Mouse (Mus musculus): Measurements from ENCODE around the gene Rassf10. TPM values are rescaled to one million over a fixed set of nuclear protein-coding genes. Genes with fewer than 3 reads are reported as not detected.
A peak's percentile ranks its signal among the peaks of the same experiment; 100 is the strongest.
"Not testable (repeated sequence)": the region's sequence is repeated elsewhere in the genome, so short reads cannot be mapped to it uniquely, and the experiment has no call there.

Gene Rassf10
- polyA plus RNA-seq, 1 experiment: 0.79 TPM

DNA sequence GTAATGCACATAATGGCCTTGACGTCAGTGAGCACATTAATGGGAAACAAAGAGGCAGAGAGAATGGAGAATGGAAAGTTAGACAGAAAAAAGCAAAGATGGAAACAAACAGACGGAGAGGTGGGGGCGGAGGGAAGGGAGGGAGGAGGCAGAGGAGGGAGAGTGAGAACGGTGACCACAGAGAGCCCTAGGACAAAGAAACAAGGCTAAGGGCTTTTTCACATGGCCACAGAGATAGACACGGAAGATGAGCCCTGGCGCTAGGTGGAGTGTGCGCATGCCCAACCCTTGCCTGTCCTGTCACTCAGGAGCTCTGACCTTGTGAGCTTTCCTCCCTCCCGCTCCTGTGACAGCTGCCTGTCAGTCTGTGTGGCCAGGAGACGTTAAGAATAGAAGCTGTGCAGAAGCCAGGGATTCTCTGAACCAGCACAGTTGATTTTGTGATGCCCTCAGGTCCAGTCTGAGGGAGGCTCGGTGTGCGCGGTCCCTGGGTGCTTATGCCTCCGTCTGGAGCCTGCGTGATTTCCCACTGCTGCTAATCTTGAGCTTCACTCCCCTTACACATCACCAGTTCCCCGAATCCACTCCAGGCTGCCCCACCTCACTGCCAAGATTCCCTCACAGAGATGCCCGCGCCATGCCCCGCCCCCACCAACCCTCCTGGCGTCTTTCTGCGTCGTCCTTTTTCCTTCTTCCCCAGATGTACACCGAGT lies 35.3 kb upstream of the Rassf10 start:
- no peaks in the 10 kb centered on the region for H3K27me3 ChIP-seq (ENCODE audit: control insufficient read depth, insufficient read depth, low read length)
- no peaks in the 10 kb centered on the region for H3K36me3 ChIP-seq (ENCODE audit: control insufficient read depth, insufficient read depth, low read length)
- H3K27ac ChIP-seq (ENCODE audit: control insufficient read depth, insufficient read depth, low read depth, low read length): no peak overlapping the region
- H3K4me1 ChIP-seq (ENCODE audit: control insufficient read depth, insufficient read depth, low read length): peaks cover 3% of the 10 kb centered on the region
- no peak overlapping the region for H3K4me3 ChIP-seq (ENCODE audit: control insufficient read depth, low read depth, low read length)
- TF ChIP-seq CTCF (IDR thresholded peaks at IDR 0.05; ENCODE audit: control insufficient read depth, insufficient read depth, insufficient replicate concordance, low read depth, low read length): no peak
- TF ChIP-seq POLR2A (IDR thresholded peaks at IDR 0.05; ENCODE audit: control insufficient read depth, low read depth, low read length): no peak

DNA sequence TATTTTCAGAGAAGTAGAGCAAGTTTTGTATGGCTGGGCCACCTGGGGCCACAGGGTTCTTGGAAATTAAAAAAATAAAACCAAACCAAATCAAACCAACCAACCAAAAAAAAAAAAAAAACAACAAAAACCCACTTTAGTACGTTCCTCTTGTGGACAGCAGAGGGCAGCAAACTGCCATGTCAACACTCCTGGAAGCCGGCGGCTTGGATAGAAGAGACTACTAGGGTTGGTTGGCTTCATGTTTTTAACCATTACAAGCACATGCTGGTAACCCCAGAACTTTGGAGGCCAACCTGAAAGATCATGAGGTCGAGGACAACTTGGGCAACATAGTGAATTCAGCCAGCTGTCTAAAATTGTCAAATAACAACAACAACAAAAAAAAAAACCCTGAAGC lies 33.9 kb upstream of the Rassf10 start:
- Histone ChIP-seq H3K4me3 (ENCODE audit: control insufficient read depth, low read depth, low read length) (no peak overlapping the region), H3K4me1 (ENCODE audit: control insufficient read depth, insufficient read depth, low read length) (peaks cover 3% of the 10 kb centered on the region), H3K27me3 (ENCODE audit: control insufficient read depth, insufficient read depth, low read length) (no peaks in the 10 kb centered on the region), H3K27ac (ENCODE audit: control insufficient read depth, insufficient read depth, low read depth, low read length) (no peak overlapping the region), H3K36me3 (ENCODE audit: control insufficient read depth, insufficient read depth, low read length) (no peaks in the 10 kb centered on the region)
- peak; percentile 47; the same call in 1 of the 2 replicates for TF ChIP-seq CTCF (IDR thresholded peaks at IDR 0.05; ENCODE audit: control insufficient read depth, insufficient read depth, insufficient replicate concordance, low read depth, low read length)
- TF ChIP-seq POLR2A (IDR thresholded peaks at IDR 0.05; ENCODE audit: control insufficient read depth, low read depth, low read length): no peak

DNA sequence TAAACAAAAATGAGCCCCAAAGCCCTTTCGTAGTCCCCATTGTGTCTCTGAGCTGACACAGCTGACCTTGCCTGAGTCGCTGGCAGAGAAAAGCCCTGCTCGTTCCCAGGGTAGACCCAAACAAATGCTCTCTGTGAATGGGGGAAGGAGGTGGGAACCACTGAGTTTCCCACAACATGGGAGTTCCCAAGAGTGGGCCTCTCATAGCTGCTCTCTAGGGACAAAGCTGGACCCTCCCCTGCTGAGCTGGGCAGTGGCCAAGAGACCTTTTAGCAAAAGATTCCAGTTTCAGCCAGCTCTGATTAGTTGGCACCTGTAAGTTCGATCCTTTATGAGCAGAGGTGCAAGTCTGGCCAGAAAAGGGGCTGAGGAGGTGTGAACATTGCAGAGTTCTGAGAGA lies 31.0 kb upstream of the Rassf10 start:
- H3K4me1 ChIP-seq (ENCODE audit: control insufficient read depth, insufficient read depth, low read length): peaks cover 3% of the 10 kb centered on the region
- no peaks in the 10 kb centered on the region for H3K27me3 ChIP-seq (ENCODE audit: control insufficient read depth, insufficient read depth, low read length)
- H3K27ac ChIP-seq (ENCODE audit: control insufficient read depth, insufficient read depth, low read depth, low read length): no peak overlapping the region
- H3K4me3 ChIP-seq (ENCODE audit: control insufficient read depth, low read depth, low read length): no peak overlapping the region
- no peaks in the 10 kb centered on the region for H3K36me3 ChIP-seq (ENCODE audit: control insufficient read depth, insufficient read depth, low read length)
- TF ChIP-seq POLR2A (IDR thresholded peaks at IDR 0.05; ENCODE audit: control insufficient read depth, low read depth, low read length) (no peak), CTCF (IDR thresholded peaks at IDR 0.05; ENCODE audit: control insufficient read depth, insufficient read depth, insufficient replicate concordance, low read depth, low read length) (no peak)

DNA sequence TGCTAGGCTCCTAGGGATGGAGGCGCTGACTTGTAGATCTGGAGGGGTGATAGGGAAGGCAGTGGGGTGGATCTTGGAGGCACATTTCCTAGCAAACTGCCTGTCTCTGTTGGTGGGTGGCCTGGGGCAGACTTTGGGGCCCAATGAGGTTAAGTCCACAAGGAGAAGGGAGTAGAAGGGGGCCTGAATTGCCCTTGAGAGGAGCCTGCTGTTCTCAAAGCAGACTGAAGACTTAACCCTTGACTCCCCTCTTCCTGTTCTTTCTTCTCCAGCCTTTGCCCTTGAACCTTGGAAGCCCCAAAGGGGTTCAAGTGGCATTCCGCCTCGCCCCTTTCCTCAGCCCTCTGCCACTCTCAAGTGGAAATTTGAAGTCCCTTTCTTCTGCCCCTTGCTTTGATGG lies 30.1 kb upstream of the Rassf10 start:
- Histone ChIP-seq H3K36me3 (ENCODE audit: control insufficient read depth, insufficient read depth, low read length) (no peaks in the 10 kb centered on the region), H3K27me3 (ENCODE audit: control insufficient read depth, insufficient read depth, low read length) (no peaks in the 10 kb centered on the region), H3K27ac (ENCODE audit: control insufficient read depth, insufficient read depth, low read depth, low read length) (no peak overlapping the region), H3K4me1 (ENCODE audit: control insufficient read depth, insufficient read depth, low read length) (no peaks in the 10 kb centered on the region; the same call in 1 of the 2 replicates), H3K4me3 (ENCODE audit: control insufficient read depth, low read depth, low read length) (no peak overlapping the region)
- TF ChIP-seq CTCF (IDR thresholded peaks at IDR 0.05; ENCODE audit: control insufficient read depth, insufficient read depth, insufficient replicate concordance, low read depth, low read length) (no peak), POLR2A (IDR thresholded peaks at IDR 0.05; ENCODE audit: control insufficient read depth, low read depth, low read length) (no peak)

DNA sequence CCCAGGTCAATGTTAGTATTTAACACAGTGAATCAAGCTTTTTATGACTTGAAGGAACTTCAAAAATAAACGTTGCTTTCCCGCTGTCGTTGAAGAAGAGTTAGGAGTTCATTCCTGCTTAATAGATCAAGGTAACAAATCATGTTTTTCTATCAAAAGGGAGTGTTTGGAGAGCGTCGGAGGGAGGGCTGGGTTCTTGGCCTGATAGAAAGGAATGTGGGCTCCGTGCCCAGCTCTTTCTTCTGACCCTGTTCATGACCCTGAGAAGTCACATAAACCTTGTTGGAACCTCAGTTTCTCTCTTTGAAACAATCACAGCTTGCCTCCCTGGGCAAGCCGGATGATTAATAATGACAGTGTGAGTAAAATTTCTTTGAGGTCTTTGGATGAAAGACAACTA lies 23.1 kb upstream of the Rassf10 start:
- H3K27me3 ChIP-seq (ENCODE audit: control insufficient read depth, insufficient read depth, low read length): no peaks in the 10 kb centered on the region
- H3K4me1 ChIP-seq (ENCODE audit: control insufficient read depth, insufficient read depth, low read length): no peaks in the 10 kb centered on the region
- no peak overlapping the region for H3K27ac ChIP-seq (ENCODE audit: control insufficient read depth, insufficient read depth, low read depth, low read length)
- H3K4me3 ChIP-seq (ENCODE audit: control insufficient read depth, low read depth, low read length): no peak overlapping the region
- H3K36me3 ChIP-seq (ENCODE audit: control insufficient read depth, insufficient read depth, low read length): no peaks in the 10 kb centered on the region
- TF ChIP-seq POLR2A (IDR thresholded peaks at IDR 0.05; ENCODE audit: control insufficient read depth, low read depth, low read length): no peak

DNA sequence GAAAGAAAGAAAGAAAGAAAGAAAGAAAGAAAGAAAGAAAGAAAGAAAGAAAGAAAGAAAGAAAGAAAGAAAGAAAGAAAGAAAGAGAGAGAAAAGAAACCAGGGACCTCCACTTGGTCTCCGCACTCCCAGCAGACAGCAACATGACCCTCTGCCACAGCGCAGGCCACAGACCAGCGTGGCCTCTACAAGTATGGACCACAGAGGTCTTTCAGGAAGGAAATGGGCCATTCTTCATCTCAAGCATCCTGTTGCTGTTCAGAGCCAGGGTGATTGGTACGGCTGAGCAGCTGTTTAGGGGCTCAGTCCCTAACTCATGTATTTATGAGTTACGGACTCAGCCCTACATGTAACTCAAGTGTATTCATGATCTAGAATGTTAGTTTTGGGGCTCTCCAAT lies 17.9 kb upstream of the Rassf10 start:
- H3K36me3 ChIP-seq (ENCODE audit: control insufficient read depth, insufficient read depth, low read length); H3K4me3 ChIP-seq (ENCODE audit: control insufficient read depth, low read depth, low read length); H3K4me1 ChIP-seq (ENCODE audit: control insufficient read depth, insufficient read depth, low read length); H3K27ac ChIP-seq (ENCODE audit: control insufficient read depth, insufficient read depth, low read depth, low read length); H3K27me3 ChIP-seq (ENCODE audit: control insufficient read depth, insufficient read depth, low read length): not testable (repeated sequence)

DNA sequence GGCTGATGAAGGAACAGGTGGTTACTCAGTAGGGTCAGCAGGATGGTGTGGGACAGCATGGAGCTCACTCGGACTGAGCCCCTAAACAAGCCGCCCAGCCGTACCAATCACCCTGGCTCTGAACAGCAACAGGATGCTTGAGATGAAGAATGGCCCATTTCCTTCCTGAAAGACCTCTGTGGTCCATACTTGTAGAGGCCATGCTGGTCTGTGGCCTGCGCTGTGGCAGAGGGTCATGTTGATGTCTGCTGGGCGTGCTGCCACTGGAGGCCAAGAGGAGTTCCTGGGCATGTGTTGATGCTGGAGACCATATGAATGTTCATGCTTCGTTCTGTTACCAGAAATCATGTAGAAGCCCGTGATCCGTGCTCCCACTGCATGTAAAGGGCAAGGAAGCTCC lies 16.7 kb upstream of the Rassf10 start:
- H3K27ac ChIP-seq (ENCODE audit: control insufficient read depth, insufficient read depth, low read depth, low read length): no peak overlapping the region
- no peaks in the 10 kb centered on the region for H3K36me3 ChIP-seq (ENCODE audit: control insufficient read depth, insufficient read depth, low read length)
- H3K4me1 ChIP-seq (ENCODE audit: control insufficient read depth, insufficient read depth, low read length): no peaks in the 10 kb centered on the region
- TF ChIP-seq CTCF (IDR thresholded peaks at IDR 0.05; ENCODE audit: control insufficient read depth, insufficient read depth, insufficient replicate concordance, low read depth, low read length): no peak
- TF ChIP-seq POLR2A (IDR thresholded peaks at IDR 0.05; ENCODE audit: control insufficient read depth, low read depth, low read length): no peak
- no peaks in the 10 kb centered on the region for H3K27me3 ChIP-seq (ENCODE audit: control insufficient read depth, insufficient read depth, low read length)
- no peak overlapping the region for H3K4me3 ChIP-seq (ENCODE audit: control insufficient read depth, low read depth, low read length)

DNA sequence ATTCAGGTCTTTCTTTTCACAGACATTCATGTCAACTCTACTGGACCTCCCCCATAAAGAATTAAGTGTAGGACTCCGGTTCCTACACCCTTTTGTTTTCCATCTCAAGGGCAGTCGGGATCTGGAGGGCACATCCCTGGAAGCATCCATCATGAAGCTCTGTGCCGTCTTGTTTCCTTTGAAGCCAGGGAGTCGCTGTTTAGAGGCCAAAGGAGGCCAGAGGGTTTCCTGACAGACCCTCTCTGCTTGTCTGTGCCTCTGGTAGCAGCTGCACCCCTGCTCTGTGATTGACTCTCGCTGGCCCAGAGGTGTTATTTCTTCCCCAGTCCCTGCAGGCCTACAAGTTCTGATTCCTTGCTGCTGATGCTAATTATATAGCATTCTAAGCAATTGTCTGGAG lies 14.8 kb upstream of the Rassf10 start:
- H3K36me3 ChIP-seq (ENCODE audit: control insufficient read depth, insufficient read depth, low read length): no peaks in the 10 kb centered on the region
- TF ChIP-seq CTCF (IDR thresholded peaks at IDR 0.05; ENCODE audit: control insufficient read depth, insufficient read depth, insufficient replicate concordance, low read depth, low read length): no peak
- TF ChIP-seq POLR2A (IDR thresholded peaks at IDR 0.05; ENCODE audit: control insufficient read depth, low read depth, low read length): no peak
- no peaks in the 10 kb centered on the region for H3K27me3 ChIP-seq (ENCODE audit: control insufficient read depth, insufficient read depth, low read length)
- H3K27ac ChIP-seq (ENCODE audit: control insufficient read depth, insufficient read depth, low read depth, low read length): no peak overlapping the region
- no peak overlapping the region for H3K4me3 ChIP-seq (ENCODE audit: control insufficient read depth, low read depth, low read length)
- H3K4me1 ChIP-seq (ENCODE audit: control insufficient read depth, insufficient read depth, low read length): no peaks in the 10 kb centered on the region

Data from testis, adult 2 months (tissue).